Mouse (Mus musculus) embryo, embryonic 9.5 days (tissue): ENCODE data around the gene 1700016H13Rik.

Source experiments
- DNase-seq: peaks from one replicate; pipeline ENCODE4 v3.0.0-alpha.2; 2017; ENCODE audit errors: extremely low spot score

The 1700016H13Rik gene

GRCm38 (mm10) chr5:103605707-103606106, 50.1 kb downstream of the 1700016H13Rik start:
- DNase-seq: no peak

GRCm38 (mm10) chr5:103603115-103603893, 52.5 kb downstream of the 1700016H13Rik start:
- no peak for DNase-seq

GRCm38 (mm10) chr5:103598881-103599280, 56.9 kb downstream of the 1700016H13Rik start:
- DNase-seq: no peak

- DNase-seq: no peak
Observed at GRCm38 (mm10) chr5:103598264-103598663, 57.5 kb downstream of the 1700016H13Rik start.
